Mouse (Mus musculus) splenic B cell, adult 2 months (primary cell): ENCODE measurements around the gene Zbed4.
"Not testable (repeated sequence)": the region's sequence is repeated elsewhere in the genome, so short reads cannot be mapped to it uniquely, and the experiment has no call there.

Experiments used
- DNase-seq: peaks from one replicate; pipeline ENCODE4 v3.0.0-alpha.2; 2011; ENCODE audit warnings: low read depth, low spot score
- H3K27me3 ChIP-seq: 2 replicates; pipeline ENCODE4 v1.6.1; 2012; ENCODE audit warnings: mild to moderate bottlenecking, low read length, moderate library complexity, mixed read lengths; ENCODE audit not compliant: control insufficient read depth, poor library complexity, insufficient read depth, severe bottlenecking
- H3K36me3 ChIP-seq: 2 replicates; pipeline ENCODE4 v1.6.1; 2012; ENCODE audit warnings: mild to moderate bottlenecking, low read length, moderate library complexity, mixed read lengths; ENCODE audit not compliant: control insufficient read depth, poor library complexity, insufficient read depth, severe bottlenecking

Zbed4 gene

DNA sequence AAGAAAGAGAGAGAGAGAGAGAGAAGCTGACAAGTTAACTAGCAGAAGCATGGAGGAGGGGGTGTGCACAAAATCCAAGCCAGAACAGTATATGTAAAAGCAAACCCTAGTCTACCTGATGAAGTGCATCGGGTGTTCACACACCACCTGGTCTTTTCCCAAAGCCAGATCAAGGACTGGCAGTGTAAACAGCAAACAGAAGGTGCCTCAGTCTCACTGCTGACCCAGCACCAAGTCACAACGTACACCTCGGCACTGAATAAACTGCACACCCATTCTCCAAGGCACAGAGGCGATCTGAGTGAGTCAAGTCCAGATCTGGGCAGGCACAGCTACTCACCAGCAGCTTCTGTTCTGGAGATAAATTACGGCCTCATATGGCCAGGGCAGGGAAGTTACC is 26.4 kb upstream of the Zbed4 start:
- no peak for DNase-seq
- H3K27me3 ChIP-seq = no peaks in the 10 kb centered on the region
- peaks cover 9% of the 10 kb centered on the region for H3K36me3 ChIP-seq

DNA sequence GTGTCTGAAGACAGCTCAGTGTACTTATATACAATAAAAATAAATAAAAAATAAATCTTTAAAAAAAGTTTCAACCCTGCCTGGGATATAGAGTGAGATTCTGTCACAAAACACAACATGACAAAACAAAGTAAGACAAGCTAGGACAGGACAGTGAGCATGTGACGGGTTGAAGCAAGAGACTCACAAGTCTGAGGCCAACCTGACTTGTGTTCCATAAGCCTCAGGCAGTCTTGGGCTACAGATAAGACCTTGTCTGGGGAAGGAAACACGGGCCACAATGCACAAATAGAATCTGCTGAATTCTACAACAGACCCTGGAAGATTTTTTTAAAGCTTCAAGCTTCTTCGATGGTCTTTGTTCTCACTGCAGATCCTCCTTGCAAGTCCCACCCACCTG is 24.3 kb upstream of the Zbed4 start:
- Histone ChIP-seq H3K36me3 (peaks cover 7% of the 10 kb centered on the region), H3K27me3 (no peaks in the 10 kb centered on the region)
- DNase-seq = no peak

DNA sequence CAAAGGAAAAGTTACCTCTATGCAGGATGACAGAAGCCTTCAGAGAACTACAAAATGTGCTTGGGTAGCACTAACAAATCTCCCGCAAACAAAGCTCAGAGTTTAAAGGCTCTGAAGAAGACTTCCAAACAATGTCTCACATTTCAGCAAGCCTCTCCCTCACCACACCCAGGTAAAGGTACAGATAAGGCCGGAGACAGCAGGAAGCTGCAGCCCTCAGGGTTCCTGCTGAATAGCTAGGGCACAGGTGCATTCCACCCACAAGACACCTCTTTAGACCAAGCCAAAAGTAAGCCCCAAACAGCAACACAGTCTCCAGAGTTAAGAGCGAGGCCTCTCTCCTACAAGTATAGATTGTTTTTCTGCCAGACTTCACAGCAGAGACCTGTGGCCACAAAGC is 20.7 kb upstream of the Zbed4 start:
- DNase-seq = no peak
- no peaks in the 10 kb centered on the region for H3K27me3 ChIP-seq

DNA sequence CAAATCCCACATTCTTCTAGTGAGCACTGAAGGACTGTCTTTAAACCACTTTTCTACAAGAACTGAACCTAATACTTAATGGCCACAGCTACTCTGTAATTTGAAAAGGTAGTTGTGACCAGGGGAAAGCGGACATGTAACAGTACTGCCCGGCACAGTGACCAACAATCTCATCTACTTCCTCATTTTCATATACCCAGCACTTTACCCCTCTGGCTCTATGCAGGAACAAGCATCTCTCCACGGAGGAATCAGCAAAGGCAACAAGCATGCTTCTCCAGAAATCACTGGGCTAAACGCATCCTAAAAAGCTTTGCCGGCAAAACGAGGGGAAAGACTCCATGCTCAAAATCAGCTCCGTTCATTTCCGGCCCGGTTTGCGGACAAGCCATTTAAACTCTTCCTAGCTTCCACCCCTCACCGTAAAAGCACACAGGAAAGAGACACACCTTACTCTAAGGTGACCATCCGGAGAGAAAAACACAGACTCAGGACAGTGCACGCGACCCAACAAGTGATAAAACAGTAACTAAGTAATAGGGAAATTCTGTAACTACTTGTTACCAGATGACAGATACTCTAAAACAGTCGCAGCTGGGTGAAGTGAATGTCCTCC is 18.9 kb upstream of the Zbed4 start:
- no peaks in the 10 kb centered on the region for H3K27me3 ChIP-seq
- H3K36me3 ChIP-seq = peaks cover 3% of the 10 kb centered on the region; the same call in 1 of the 2 replicates
- peak; percentile 23 for DNase-seq

More for the DNA sequence above, 20.7 kb upstream of the Zbed4 start:
- peaks cover 4% of the 10 kb centered on the region; the same call in 1 of the 2 replicates for H3K36me3 ChIP-seq

DNA sequence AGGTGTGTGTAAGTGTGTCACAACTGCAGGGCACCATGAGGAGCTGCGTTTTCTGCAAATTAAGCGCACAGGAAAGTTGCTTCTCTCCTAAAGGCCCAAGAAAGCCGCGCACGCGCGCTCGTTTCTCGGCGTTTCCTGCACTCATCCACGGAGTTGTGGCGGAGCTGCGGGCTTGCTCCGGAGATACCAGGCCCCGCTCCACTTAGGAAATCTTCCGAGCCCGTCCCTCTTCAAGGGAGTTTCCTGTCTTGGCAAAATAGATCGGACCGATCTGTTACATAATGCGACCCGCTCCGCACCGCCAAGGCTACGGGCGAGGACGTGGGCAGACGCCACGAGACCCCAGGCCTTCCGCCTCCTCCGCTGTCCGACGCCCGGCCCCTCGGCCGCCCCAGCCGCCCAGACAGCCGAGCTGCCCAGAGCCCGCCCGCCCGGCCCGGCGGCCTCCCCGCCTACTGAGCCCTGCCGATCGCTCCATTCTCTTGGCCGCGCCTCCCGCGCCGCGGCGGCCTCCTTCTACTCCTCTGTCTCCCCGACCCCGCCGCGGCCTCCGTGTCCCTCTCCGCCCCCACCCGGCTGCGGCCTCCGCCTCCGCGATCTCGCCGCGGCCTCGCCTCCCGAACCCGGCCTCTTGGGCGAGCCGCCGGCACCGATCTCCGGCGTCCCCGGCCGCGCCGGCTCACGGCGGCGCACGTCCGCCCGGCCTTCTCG is 18.3 kb upstream of the Zbed4 start:
- peak; percentile 65 for DNase-seq
- 0 out of 2 replicates have a peak, but pooled peaks cover 2% of the 10 kb centered on the region for H3K36me3 ChIP-seq
- no peaks in the 10 kb centered on the region for H3K27me3 ChIP-seq

DNA sequence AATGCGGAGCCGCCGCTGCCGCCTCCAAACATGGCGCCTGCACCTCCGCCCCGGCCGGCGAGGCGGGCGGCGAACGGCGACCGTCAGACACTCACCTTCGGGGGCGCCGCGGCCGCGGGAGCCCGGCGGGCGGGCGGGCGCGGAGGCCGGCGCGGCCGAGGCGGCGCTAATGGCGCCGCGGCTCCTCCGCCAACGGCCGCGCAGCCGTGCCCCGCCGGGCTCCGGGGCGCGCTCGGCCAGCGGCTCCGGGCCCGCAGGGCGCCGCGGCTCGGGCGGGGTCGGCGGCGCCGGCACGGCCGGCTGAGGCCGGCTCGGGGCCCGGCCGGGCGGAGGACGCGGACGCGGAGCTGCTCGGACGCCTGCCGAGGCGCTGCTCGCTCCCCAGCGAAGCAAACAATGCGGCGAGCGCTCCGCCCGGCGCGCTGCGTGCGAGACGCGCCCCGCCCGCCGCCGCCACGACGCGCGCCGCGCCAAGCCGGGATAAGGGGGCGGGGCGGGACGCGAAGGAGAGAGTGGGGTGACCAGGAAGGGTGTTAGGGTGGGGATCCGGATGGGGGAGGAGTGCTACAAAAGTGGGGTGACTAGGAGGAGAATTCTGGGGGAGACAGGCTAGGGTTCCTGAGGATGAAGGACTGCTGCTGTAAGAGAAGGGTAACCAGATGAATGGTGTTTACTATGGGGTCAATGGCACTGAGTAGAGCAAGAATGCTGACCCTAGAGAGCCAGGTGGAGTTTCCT is 17.5 kb upstream of the Zbed4 start, which contains the start of gene Brd1:
Gene Brd1, minus strand, starts transcription at position 400 of the 738 bp plus-strand sequence.
- no peaks in the 10 kb centered on the region for H3K36me3 ChIP-seq
- DNase-seq = peak; percentile 59
- no peaks in the 10 kb centered on the region for H3K27me3 ChIP-seq

DNA sequence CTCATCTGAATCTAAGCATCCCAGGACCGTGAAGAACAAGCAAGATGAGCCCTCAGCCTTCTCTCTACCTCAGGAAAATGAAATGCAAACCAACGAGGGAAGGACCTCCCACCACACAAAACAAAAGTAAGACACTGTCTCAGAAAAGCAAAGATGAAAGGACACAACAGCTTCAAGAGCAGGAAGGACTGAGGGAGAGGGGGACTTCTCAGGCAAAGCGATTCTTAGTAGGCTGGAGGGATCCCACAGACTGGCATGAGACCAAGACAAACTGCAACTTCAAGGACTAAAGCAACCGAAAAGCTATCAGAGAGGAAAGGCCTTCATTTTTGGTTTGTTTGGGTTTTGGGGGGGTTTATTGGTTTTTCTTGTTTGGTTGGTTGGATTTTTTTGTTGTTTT is 15.3 kb upstream of the Zbed4 start:
- no peak for DNase-seq
- Histone ChIP-seq H3K27me3 (no peaks in the 10 kb centered on the region), H3K36me3 (no peaks in the 10 kb centered on the region)

DNA sequence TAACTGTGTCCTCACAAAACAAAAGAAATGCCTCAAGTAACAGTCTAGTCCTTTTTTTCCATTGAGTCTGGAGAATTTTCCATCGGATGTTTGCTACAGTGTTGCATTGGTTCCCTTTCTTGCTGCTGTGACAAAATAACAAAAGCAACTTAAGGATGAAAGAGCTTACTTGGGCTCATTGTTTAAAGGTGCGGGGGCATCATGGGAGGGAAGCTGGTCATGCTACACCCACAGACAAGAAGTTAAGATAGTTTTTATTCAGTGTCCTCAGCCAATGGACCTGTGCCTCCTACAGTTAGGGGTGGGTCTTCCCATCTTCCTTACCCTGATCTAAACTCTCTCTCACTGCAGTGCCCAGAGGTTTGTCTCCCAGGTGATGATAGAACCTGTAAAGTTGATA is 13.0 kb upstream of the Zbed4 start:
- Histone ChIP-seq H3K27me3 (no peaks in the 10 kb centered on the region), H3K36me3 (no peaks in the 10 kb centered on the region)
- DNase-seq = no peak

DNA sequence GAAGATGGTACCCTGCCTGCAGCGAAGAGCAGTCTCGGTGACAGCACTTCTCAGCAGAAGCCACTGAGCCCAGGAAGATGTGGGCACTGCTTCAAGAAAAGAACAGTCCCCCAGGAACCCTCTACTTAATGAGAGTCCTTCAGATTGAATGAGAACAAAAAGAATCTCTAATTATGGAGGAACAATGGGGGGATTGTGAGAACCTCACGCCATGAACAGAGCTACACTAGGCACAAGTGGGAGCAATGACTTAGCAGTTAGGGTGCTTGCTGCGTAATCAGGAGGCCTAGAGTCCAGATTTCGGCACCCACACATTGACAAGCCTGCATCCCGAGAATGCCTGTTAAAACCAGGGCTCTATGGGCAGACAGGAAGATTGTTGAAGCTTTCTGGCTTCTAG is 10.1 kb upstream of the Zbed4 start:
- no peak for DNase-seq
- Histone ChIP-seq H3K36me3 (no peaks in the 10 kb centered on the region), H3K27me3 (no peaks in the 10 kb centered on the region)

DNA sequence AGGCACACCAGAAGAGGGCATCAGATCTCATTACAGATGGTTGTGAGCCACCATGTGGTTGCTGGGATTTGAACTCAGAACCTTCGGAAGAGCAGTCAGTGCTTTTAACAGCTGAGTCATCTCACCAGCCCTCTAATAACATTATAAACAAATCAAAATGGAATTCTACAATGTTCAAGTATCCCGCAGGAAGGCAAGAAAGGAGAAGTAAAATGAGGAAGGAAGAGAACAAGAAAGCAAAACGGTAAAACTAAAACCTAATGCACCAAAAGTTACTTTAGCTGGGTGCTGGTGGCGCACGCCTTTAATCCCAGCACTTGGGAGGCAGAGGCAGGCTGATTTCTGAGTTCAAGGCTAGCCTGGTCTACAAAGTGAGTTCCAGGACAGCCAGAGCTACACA is 8.1 kb upstream of the Zbed4 start:
- DNase-seq = peak; percentile 49
- H3K36me3 ChIP-seq, H3K27me3 ChIP-seq: not testable (repeated sequence)

DNA sequence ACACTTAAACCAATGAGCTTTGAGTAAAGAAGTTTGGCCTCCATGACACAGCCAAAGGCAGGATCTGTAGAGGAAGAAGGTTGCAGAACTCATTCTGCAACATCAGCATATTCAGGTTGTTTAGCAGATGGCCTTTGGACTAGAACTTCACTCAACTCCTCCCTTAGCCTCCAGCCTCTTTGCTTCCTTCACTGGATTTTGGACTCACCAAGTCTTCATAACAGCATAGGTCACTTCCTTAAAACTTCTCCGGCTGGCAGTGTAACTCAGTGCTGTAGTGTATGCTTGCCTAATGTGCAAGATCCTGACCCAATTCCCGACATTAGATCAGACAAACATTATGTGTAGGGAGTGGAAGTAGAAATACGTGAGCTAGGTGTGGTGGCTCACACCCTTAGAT is 6.1 kb upstream of the Zbed4 start:
- no peak for DNase-seq
- Histone ChIP-seq H3K27me3 (no peaks in the 10 kb centered on the region), H3K36me3 (no peaks in the 10 kb centered on the region)

DNA sequence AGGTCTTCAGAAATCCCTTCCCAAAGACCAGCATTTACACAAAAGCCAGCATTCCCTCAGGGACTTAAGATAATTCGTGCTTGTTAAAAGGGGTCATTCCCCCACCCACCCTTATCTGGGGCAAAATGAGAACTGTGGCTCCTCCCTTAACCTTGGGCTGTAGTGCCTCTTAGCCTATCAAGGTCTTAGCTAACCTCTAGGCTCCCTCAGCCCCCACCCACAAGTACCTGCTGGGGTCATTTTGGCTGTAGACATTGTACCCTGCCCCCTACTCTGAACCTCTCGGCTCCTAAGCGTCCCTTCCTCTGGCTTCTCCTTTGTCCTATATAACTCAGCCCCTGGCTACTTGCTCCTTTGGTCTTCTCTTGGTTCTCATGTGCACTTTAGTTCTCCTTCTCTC is 5.5 kb upstream of the Zbed4 start:
- Histone ChIP-seq H3K36me3 (no peaks in the 10 kb centered on the region), H3K27me3 (no peaks in the 10 kb centered on the region)
- no peak for DNase-seq

DNA sequence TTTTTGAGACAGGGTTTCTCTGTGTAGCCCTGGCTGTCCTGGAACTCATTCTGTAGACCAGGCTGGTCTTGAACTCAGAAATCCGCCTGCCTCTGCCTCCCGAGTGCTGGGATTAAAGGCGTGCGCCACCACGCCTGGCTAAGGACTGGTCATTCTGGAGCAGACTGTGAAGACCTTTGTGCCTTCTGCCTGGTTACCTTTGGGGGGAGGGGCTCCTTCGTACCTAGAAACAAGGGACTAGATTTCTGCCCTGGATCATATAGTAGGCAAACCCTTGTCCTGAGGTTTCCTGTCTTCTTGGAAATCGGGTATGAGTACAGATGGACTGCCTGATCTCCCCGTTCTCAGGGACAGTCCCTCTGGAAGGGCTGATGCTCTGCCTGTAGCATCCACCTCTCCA is 1.8 kb upstream of the Zbed4 start:
- not testable (repeated sequence) for H3K36me3 ChIP-seq, DNase-seq, H3K27me3 ChIP-seq

DNA sequence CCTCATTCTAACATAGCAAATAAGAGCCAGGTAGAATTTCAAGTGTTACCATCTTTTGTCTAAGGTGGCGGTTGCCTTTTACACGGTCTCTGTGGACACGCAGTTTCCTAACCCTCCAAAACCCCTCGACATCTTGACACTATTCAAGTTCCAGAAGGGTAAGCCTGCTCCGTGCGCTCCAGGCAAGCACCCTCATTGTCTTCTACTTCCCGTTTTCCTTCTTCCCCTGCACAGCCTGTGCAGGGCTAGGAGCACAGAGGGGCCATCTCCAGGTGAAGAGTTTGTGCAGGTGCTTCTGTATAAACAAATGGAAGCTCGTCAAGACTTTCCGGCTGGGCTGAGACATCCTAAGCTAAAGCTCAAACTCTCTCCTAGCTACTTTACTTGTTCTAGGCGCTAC is 1.4 kb upstream of the Zbed4 start:
- H3K36me3 ChIP-seq = no peaks in the 10 kb centered on the region
- no peaks in the 10 kb centered on the region for H3K27me3 ChIP-seq
- no peak for DNase-seq
